Mouse (Mus musculus): ENCODE measurements around the gene Olfr122. TPM values are rescaled to one million over a fixed set of nuclear protein-coding genes. Genes with fewer than 3 reads are reported as not detected.

The Olfr122 gene
- not detected for total RNA-seq (2021)
- long read RNA-seq, experiment 1 = 0 reads
- long read RNA-seq, experiment 2 = 0 reads

DNA sequence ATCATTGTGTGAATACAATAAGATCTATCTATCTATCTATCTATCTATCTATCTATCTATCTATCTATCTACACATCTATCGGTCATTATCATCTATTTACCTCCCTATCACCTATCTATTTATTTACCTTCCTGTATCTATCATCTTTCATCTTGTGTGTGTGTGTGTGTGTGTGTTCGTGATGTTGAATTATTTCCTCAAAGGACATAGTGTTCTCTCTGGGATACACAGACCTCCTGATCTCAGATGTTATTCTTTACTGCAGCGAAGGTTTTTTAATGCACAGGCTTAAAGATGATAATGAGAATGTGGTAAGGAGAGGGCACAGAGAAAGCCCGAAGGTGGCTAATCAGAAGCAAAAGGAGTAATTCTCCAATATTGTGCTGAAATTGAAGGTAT is at the start of gene Olfr122:
Gene Olfr122, plus strand, starts transcription at position 301 of the 400 bp plus-strand sequence.
- no peak for DNase-seq

DNA sequence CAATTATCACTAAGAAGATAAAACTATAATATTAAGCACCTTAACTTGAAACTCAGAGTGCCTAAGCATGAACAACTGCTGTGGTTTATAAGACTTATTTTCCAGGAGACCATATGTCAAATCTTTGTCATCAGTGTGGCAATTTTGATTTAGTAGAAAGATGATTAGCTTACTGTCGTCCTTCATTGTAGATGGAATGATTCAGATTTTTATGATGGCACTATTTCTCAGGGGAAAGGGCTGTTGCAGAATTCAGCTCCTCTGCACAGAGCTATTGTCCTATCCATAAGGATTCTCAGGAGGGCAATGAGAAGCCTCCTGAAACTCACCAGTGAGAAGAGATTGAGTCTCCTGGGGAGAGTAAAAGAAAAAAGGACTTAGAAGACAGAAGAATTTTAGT is 46.9 kb upstream of the Olfr122 start, which contains the start of gene Olfr120:
Gene Olfr120, plus strand, starts transcription at position 301 of the 400 bp plus-strand sequence.
- no peak for DNase-seq

DNA sequence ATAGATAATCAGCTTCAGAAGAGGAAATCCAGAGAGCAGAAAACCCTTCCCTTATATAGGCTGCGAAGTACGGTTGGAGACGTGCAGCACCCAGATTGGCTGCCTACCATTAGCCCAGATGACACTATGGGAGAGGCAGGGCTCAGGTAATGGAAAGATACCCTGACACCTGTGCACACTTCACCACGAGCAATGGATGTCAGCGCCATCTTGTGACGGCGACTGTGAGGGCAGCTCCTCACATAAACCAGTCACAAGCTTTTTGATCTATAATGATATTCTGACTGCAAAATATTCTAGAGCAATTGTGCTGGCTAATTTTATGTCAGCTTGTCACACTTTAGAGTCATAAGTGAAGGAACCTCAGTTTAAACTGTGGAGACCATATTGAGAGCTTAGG is 30.3 kb upstream of the Olfr122 start:
- DNase-seq = no peak

DNA sequence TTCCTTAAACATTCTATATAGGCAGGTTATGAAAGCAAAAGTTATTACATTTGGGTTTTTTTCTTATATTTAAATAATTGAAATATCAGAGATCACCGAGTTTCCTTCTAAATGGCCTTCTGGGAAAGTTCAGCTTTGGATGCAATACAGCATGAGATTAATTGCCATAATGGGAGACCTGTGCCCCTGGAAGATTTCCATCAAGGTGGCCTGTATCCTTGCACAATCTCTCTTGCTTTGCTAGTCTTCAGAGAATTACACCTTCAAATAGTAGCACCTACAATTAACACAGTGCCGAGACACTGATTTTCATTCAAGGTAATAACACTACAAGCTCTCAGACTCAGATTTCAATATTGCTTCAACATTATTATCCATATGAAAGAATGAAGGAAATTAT is 24.8 kb downstream of the Olfr122 start, which contains the start of gene Olfr123:
Gene Olfr123, plus strand, starts transcription at position 301 of the 400 bp plus-strand sequence.
- no peak for DNase-seq

DNA sequence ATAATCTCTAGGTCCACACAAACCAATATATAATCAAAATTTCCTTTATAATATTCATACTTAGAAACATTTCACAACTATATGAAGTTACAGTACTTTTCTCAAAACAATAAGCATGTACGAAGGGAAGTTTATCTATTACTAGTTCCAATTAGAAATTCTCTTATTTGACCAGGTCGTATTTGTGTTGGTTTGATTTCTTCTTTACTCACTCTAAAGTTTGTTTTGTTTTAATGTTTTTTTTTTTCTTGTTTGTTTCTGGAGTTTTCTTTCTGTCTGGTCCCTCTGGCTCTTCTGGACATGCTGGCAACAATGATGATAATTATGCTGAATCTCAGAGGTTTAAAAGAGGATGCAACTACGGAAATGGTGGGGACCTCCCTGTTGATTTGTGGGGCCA is 31.2 kb downstream of the Olfr122 start, which contains the start of gene Olfr124:
Gene Olfr124, plus strand, starts transcription at position 301 of the 400 bp plus-strand sequence.
- DNase-seq = no peak

Other genes starting within 250 kb of the Olfr122 start
- gene Olfr112, start 199.2 kb upstream of the Olfr122 start, total RNA-seq (2021) = not detected
- not detected for gene Olfr113, start 190.9 kb upstream of the Olfr122 start, total RNA-seq (2021)
- gene Olfr114, start 175.9 kb upstream of the Olfr122 start, total RNA-seq (2021) = not detected
- gene Olfr115, start 141.5 kb upstream of the Olfr122 start, total RNA-seq (2021) = not detected
- not detected for gene Olfr116, start 141.4 kb upstream of the Olfr122 start, total RNA-seq (2021)
- gene Olfr117, start 104.8 kb upstream of the Olfr122 start, total RNA-seq (2021) = not detected
- gene Olfr118, start 101.6 kb upstream of the Olfr122 start, total RNA-seq (2021) = not detected
- not detected for gene Olfr119, start 72.0 kb upstream of the Olfr122 start, total RNA-seq (2021)
- gene Olfr120, start 46.8 kb upstream of the Olfr122 start, total RNA-seq (2021) = not detected
- not detected for gene Olfr121, start 19.8 kb upstream of the Olfr122 start, total RNA-seq (2021)
- not detected for gene Olfr123, start 24.9 kb downstream of the Olfr122 start, total RNA-seq (2021)
- not detected for gene Olfr124, start 31.3 kb downstream of the Olfr122 start, total RNA-seq (2021)
- not detected for gene Olfr125, start 64.3 kb downstream of the Olfr122 start, total RNA-seq (2021)
- not detected for gene Olfr126, start 78.9 kb downstream of the Olfr122 start, total RNA-seq (2021)
- gene Olfr127, start 131.8 kb downstream of the Olfr122 start, total RNA-seq (2021) = not detected
- not detected for gene Olfr128, start 151.9 kb downstream of the Olfr122 start, total RNA-seq (2021)
- not detected for gene Olfr761, start 184.5 kb downstream of the Olfr122 start, total RNA-seq (2021)